Mouse (Mus musculus) adipose tissue, adult 10 weeks (tissue): ENCODE results near the gene Chd8. TPM values are rescaled to one million over a fixed set of nuclear protein-coding genes. Genes with fewer than 3 reads are reported as not detected.

Source experiments
- polyA plus RNA-seq: library from polyadenylated mRNA; stranded (reverse); fragments of 350-450 nt; fragmentation: Illumina TruSeq; extraction: RNeasy Lipid Tissue Mini Kit (QIAGEN cat#74804); gene quantifications from one replicate; pipeline ENCODE4 v1.2.3, GENCODE M21; 2014; ENCODE audit warnings: low read depth, low replicate concordance

Chd8 gene
- 49.0 TPM for polyA plus RNA-seq

GRCm38 (mm10) chr14:52257484-52258213, at the start of gene Chd8:
Gene Chd8, minus strand, starts transcription at chr14:52257780.

GRCm38 (mm10) chr14:52304644-52305271, 47.2 kb upstream of the Chd8 start, which contains the start of gene Mettl3:
Gene Mettl3, minus strand, starts transcription at chr14:52305128.

GRCm38 (mm10) chr14:52278932-52279746, 21.6 kb upstream of the Chd8 start, which contains the start of the genes Tox4 and Rab2b:
Gene Tox4, plus strand, starts transcription at chr14:52279146.
Gene Rab2b, minus strand, starts transcription at chr14:52279545.

GRCm38 (mm10) chr14:52197156-52197878, 60.3 kb downstream of the Chd8 start, which contains the start of gene Supt16:
Gene Supt16, minus strand, starts transcription at chr14:52197416.

Other genes starting within 250 kb of the Chd8 start
- gene Tmem253, start 242.1 kb downstream of the Chd8 start, polyA plus RNA-seq, result 0.73 TPM
- 41.8 TPM for gene Zfp219, start 237.0 kb downstream of the Chd8 start, polyA plus RNA-seq
- not detected for gene Olfr221, start 215.3 kb downstream of the Chd8 start, polyA plus RNA-seq
- 150 TPM for gene Hnrnpc, start 153.8 kb downstream of the Chd8 start, polyA plus RNA-seq
- gene Rpgrip1, start 147.1 kb downstream of the Chd8 start, polyA plus RNA-seq, result 10.8 TPM
- 29.6 TPM for gene Supt16, start 60.4 kb downstream of the Chd8 start, polyA plus RNA-seq
- gene Tox4, start 21.4 kb upstream of the Chd8 start, polyA plus RNA-seq, result 22.7 TPM
- 11.5 TPM for gene Rab2b, start 21.8 kb upstream of the Chd8 start, polyA plus RNA-seq
- 29.7 TPM for gene Mettl3, start 47.3 kb upstream of the Chd8 start, polyA plus RNA-seq
- gene Sall2, start 71.0 kb upstream of the Chd8 start, polyA plus RNA-seq, result 6.8 TPM
- gene Olfr1513, start 98.6 kb upstream of the Chd8 start, polyA plus RNA-seq, result not detected
- not detected for gene Olfr1512, start 121.4 kb upstream of the Chd8 start, polyA plus RNA-seq
- gene Olfr1511, start 139.6 kb upstream of the Chd8 start, polyA plus RNA-seq, result not detected
- not detected for gene Olfr1510, start 156.6 kb upstream of the Chd8 start, polyA plus RNA-seq
- not detected for gene Olfr1509, start 185.2 kb upstream of the Chd8 start, polyA plus RNA-seq
- gene Olfr1508, start 209.7 kb upstream of the Chd8 start, polyA plus RNA-seq, result not detected
- gene Olfr1507, start 238.0 kb upstream of the Chd8 start, polyA plus RNA-seq, result not detected